Mouse (Mus musculus): ENCODE data around the gene Camta1. TPM values are rescaled to one million over a fixed set of nuclear protein-coding genes. Genes with fewer than 3 reads are reported as not detected.

Gene Camta1
- total RNA-seq, 2 experiments from 2014 or later, result 66.1 to 84.1 TPM

DNA sequence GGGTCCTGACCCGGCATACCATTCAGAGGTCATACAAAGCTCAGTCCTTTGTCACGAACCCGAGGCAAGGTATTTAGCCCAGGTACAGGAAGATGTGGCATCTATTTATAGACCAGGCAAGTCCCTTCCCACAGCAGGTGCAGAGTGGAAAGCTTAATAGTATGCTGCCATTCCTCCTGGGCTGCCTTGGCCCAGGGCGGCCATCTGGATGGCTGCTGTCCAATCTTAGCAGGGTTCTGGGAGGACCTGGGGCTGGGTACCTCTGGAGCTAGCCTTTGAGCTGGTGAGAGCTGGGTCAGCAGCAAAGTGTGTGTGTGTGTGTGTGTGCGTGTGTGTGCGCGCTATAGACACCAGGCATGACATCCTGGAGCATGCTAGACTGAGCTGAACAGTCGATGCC is 726.2 kb downstream of the Camta1 start:
- intact Hi-C loops (cut with DNase I; ENCODE audit: low total_unique reads), result no loop called here
- DNase-seq, result no peak

DNA sequence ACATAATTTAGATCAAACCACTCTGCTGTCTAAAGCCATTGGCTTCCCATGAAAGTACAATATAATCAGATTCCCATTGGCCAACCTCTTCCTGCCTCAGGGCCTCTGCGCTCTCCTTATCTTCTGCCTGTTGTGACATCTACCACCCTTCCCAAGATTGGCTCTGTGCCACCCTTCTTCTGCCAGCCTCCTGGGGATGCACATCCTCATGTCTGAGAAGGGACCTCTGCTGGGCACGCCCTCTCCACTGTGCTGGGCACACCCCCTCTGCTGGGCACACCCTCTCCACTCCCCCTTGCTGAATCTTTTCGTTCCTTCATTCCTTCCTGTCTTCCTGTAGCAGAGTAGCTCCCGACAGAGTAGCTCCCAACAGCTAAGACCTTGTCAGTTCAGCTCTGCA is 727.9 kb downstream of the Camta1 start:
- intact Hi-C loops (cut with DNase I; ENCODE audit: low total_unique reads), result no loop called here
- DNase-seq, result no peak

DNA sequence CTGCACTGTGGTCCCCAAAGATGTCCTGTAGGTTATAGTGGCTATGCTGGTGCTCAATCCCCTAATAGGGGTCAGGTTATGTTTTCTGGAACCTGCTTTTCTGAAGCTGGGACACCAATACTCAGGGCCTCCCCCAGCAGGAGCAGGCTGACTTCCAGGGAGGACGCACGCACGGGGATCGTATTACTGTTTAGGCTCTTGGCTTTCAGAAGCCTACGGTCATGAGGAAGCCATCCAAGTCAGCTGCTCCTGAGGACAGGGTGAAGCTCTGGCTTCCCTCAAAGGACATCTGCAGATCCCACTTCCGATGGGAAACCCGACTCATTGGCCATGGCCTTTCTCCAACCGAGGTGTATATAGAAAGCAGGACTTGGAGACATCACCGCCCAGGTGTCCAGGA is 729.2 kb downstream of the Camta1 start:
- DNase-seq, result peak; percentile 70
- intact Hi-C loops (cut with DNase I; ENCODE audit: low total_unique reads), result no loop called here

DNA sequence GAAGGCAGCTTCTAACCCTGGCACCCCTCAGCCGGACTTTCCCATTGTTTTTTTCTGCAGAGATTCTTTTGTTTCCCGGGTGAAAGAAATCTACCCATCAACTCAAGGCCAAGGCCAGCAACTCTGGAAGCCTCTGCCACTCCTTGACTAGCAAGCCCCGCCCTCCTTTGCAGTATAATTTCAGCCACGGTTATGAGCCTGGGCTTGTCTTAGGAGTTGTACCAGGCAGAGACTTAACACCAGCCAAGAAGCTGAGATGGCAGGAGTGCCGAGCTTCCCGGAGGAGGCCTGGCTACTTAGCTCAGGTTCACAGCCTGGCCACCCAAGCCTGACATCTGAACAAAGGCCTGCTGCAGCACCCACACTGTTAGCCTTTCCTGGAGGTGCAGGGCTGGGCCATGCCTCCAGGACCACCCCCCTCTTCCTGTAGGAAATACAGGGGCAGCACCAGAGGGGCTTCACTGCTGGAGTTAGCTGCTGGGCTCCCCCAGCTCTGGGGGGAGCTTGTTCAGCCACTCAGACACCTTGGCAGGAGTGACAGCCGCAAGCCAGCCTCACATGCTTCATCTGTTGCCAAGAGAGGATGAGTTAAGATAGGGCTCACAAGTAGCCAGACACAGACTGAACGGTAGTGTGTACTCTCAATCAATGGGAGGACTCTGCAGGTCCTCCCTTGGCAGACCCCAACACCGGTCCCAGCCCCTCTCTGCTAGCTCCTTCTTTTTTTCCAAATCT is 730.8 kb downstream of the Camta1 start:
- intact Hi-C loops (cut with DNase I; ENCODE audit: low total_unique reads), result no loop called here
- peak; percentile 26 for DNase-seq

DNA sequence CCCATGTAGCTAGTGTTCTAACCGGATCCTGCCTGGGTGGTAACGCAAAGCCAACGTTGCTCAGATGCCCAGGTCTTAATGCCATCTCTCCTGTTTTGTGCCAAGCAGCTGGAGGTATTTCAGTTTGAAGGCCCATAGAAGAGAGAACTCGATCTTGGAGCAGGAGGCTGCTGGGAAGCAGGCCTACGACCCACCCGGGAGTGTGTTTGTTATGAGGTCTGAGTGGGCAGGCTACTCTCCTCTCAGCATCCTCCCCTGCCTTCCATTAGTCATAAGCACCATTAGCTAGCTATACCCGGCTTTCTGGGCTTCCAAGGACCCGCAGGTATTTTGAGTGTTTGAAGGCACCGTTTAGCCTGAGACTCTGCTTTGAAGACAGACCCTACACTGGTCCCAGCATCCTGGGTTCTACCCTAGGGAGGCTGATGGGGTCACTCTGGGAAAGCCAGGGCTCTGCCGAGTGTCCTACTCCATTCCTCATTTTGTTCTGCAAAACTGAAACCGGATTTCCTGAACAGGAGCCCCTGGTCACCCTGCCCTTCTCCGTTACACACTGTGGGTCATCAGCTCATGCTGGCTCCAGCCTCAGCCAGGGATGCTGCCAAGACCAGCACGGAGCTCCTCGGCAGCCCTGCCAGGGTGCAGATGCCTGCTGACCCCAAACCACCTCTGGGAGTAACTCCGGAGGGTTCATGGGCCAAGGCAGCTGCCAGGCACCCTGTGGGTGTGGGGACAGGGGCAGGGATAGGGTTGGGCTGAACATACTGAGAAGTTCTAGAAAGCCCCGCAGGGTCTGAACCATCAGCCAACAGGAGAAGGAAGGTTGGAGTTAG is 731.7 kb downstream of the Camta1 start:
- peak; percentile 79 for DNase-seq
- intact Hi-C loops (cut with DNase I; ENCODE audit: low total_unique reads), result no loop called here

DNA sequence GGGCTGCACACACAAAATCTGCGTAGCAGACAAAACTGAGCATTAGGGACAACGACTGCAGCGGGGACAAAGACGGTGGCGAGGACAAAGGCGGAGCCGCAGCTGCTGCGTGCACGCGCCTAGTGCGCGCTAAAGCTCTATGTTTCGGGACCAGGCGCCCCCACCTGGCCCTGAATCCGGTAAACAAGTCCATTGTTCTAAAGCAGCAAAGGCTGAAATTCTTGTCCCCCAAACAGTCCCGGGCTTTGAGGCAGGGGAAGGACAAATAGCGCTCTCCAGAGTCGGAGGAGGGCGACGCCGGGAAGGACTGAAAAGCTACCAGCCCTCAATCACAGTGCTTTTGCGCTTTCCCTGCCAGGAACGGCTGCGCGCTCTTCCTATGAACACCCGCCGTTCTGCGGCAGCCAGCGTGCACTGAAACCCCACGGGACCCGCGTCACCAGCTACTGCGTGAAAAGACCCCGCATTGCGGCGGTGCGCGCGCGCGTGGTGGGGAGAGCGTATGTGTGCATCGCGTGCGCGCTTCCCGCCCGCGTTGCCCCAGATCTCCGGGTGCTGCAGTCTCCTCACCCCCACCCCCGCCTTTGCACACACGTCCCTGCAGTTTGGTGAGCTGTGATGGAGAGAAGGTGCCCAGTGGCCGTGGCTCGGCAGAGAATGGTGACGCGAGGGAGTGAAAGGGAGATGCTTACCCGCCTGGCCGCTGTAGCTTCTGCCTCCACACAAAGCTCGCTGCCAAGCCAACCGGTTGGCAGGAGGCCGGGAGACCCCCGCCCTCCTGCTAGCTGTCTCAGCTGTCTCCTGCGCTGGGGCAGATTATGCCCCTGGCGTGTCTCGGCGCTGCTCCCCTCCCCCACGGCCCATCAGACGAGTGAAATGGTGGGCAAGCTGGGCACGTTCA is 732.8 kb downstream of the Camta1 start:
- DNase-seq, result no peak
- intact Hi-C loops (cut with DNase I; ENCODE audit: low total_unique reads), result no loop called here

DNA sequence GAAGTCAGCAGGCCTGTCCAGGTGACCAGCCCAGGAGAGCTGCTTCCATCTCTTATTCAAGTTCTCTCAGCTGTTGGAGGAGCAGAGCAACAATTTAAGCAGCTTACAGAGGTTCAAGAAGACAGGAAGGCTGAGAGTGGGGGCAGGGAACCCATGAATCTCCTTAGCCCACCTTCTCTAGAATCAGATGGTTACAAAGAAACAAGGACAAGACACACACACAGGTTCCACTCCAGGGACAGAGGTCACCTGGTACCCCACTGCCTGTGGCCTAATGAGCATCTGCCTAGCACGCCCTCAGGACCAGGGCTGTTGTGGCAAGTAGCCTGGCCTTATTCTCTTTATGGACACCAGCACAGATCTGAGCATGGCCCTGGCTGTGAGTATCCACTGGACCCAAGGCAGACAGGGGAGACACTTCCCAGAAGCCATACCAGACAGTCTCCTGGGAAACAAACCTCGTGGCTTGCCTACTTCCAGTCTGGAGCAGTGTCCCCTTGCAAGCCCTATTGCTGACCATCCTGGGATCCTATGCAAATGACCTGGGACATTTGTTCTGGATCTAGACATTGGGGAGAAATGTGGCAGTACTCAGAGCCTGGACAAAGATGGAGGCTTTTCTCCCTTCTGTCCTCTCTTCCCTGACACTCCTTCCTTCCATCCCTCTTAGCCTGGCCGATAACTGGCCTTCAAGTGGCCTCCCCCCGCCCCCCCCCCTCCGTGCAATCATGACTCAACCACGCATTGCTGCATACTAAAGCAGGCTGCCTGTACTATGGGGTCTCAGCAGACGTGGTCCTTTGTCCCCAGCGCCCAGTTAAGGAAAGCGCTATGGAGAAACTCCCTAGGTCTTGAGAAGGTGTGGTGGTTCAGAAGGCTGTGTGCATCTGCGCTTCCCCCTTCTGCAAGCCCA is 733.8 kb downstream of the Camta1 start:
- intact Hi-C loops (cut with DNase I; ENCODE audit: low total_unique reads), result no loop called here
- DNase-seq, result no peak

DNA sequence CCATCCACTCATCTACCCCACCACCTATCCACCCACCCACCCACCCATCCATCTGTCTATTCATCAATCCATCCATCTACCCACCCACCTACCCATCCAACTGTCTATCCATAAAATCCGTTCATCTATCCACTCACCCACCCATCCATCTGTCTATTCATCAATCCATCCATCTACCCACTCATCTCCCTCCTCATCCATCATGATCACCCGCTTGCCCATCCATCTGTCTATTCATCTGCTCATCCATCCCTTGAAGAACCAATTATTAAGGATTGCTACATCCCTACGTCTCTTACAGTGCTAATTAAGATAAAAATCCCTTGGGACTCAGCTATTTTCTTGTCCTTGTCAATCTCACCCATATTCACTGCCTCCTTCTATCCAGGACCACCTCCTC is 742.8 kb downstream of the Camta1 start:
- no peak for DNase-seq

DNA sequence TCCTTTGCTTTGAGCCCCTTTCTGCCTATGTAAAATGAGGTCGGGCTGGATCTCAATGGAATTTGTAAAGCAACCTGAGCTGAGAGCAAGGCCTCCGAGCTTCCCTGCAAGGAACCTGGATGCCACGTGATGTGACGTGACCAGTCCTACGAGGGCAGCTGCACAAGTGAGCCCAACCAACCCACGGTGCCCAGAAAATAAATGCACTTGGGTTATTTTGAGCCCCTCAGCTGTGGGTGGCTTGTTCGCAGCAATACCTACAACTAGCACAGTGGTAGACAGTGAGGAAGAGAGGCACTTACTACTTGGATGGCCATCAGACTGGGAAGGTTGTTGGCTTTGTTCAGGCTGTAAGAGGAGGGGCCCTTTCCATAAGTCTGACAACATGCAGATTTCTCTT is 747.1 kb downstream of the Camta1 start:
- DNase-seq, result no peak
- intact Hi-C loops (cut with DNase I; ENCODE audit: low total_unique reads), result no loop called here

More for the DNA sequence above, 742.8 kb downstream of the Camta1 start:
- intact Hi-C loops (cut with DNase I; ENCODE audit: low total_unique reads), result no loop called here

DNA sequence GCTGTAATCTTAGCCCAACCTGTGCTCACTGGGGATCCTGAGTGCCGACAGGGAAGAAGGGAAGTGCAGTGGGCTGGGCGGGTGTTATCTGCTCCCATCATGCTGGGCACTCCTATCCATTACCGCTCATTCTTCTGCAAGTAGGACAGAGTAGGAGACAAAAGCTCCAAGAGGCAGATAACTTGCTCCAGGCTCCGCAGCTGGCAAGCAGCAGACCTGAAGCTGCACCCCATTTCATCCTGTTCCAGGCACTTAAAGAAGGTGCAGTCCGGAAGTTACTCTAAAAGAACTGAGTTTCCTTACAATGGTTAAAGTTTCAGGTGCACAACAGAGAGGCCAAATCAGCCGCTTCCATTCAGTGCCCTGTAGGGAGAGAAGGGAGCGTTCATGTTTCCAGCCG is 750.5 kb downstream of the Camta1 start:
- intact Hi-C loops (cut with DNase I; ENCODE audit: low total_unique reads), result no loop called here
- DNase-seq, result no peak

DNA sequence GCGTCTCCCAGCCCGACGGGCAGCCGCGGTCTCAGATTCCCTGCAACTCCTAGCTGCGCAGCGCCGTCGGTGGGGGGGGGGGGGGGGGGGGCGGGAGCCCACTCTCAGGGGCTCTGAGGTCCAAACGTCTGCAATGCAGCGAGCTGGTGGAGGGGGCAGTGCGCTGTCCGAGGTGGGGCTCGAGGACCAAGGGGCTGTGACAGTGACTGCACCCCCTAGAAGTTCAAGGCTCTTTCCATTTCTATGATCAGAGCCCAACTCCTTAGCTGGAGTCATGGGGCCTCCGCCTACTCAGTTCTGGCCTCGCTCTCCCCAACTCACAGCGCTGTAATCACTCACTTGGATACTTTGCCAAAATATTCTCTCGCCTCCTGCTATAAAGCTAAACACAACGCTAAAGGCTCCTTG is 752.8 kb downstream of the Camta1 start:
- no peak for DNase-seq
- intact Hi-C loops (cut with DNase I; ENCODE audit: low total_unique reads), result no loop called here

DNA sequence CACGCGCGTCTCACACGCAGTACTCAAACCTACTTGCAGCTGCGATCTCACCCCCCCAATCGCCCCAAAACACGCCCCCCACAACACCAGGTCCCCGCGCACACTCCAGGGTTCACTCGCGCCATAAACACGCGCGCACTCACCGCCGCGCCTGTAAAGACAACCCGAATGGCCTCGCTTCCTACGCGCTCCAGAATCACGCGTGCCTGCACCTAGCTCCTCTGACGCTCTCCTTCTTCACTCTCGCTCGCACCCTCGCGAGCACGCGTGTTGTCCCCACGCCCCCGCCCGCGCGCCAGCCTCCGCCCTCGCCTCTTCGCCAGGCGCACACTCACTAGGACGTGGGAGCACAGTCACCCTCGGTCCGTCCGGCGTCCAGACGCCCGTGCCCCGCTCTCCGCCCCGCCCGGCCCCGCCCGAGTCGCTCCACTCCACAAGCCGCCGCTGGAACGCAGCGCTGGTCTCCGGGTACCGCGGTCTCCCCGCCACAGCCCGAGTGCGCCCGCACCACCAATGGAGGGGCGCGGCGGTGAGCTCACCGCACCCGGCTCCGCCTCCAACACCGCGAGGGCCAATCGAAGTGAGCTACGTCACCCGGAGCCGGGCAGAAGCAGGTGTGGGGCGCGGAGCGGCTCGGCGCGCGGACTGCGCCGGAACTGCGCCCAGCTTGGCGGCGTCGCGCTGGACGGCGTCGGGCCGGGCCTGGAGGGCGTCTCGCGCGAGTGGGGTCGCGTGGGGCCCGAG is 753.5 kb downstream of the Camta1 start:
- intact Hi-C loops (cut with DNase I; ENCODE audit: low total_unique reads), result no loop called here
- peak; percentile 88 for DNase-seq

DNA sequence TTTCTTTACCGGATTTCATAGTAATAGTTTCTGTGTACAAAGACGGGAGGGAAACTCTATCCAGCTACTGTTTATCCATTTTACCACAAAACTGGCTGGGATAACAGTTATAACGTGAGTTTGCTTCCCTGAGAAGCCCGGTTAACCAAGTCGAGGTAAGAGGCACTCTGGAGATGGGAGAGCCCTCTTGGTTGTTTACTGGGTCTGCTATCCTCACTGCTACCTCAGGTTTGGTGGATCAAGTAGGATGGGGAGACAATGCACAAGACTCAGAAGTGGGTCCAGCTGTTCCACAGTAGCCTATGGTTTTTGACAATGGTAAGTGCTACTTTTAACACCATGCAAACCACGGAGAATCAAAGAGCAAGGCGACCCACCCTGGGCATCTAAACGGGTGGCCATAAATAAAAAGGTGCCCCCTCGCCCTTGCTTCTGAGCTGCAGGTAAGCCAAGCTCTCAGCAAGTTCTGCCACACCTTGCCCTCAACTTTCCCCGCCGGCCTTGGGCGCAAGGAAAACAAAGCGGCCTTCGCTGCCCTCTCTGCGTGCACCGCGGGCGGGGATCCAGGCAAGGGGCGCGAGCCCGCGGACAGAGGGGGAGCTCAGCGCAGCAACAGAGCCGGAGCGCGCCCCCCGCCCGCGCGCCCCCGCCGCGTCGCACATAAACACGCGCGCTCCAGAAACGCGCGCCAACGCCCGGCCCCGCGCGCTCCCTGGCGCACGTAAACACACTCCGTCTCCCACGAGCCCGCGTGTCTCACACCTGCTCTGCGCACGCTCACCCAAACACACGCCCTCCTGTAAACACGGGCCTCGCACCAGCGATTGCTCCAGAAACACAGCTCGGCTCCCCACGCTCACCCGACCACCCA is 754.3 kb downstream of the Camta1 start:
- no peak for DNase-seq
- intact Hi-C loops (cut with DNase I; ENCODE audit: low total_unique reads), result no loop called here

DNA sequence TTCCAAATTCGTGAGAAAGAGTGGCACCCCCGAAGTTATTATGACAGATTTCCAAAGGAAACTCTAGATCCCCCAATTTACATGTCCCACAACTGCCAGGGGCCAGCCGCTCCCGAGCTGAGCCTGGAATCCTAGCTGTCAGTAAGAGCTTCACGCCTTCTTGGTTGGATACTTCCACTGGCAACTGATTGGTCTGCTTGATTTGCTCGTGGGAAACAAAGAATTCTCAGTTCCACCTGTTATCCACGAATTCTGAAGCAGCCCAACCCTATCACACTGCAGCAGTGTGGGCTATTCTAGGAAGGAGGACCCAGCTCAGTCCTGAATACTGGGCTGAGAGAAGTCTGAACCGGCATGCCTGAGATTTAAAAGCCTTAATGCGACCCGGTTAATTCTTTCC is 755.2 kb downstream of the Camta1 start:
- no peak for DNase-seq
- intact Hi-C loops (cut with DNase I; ENCODE audit: low total_unique reads), result no loop called here

DNA sequence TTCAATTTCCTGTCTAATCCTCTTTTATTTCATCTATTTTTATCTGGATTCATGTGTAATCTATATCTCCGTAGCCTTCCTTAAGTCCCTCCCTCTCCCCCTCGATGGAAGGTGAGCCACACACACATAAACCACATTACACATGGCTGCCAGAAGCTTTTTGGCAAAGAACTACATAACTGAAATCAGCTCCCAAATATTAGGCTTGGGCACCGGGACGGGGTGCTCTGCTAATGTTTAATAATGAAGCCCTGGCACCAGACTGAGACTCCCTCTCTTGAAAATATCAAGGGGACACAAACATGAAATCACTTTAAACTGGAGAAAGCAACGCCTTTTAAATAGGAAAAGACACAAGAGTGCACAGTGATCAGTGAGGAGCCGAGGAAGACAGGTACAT is 755.8 kb downstream of the Camta1 start:
- intact Hi-C loops (cut with DNase I; ENCODE audit: low total_unique reads), result no loop called here
- DNase-seq, result no peak

DNA sequence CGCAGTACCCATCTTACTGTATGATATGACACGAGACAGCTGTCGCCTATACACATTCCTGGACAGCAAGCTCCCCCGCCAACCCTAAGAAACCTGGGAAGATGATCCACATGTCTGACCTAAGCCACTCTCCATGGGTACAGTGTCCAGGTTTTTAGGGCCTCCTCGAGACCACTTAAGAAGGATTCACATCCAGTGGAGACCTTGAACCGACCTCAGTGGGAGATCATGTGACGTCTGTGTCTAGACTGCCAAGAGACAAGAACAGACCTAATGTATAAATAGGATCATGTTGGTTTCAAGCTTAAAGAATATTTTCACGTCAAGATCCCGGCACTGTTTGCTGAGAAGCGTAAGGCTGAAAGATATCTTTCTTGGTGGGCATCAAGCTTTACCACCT is 757.5 kb downstream of the Camta1 start:
- intact Hi-C loops (cut with DNase I; ENCODE audit: low total_unique reads), result no loop called here
- no peak for DNase-seq

DNA sequence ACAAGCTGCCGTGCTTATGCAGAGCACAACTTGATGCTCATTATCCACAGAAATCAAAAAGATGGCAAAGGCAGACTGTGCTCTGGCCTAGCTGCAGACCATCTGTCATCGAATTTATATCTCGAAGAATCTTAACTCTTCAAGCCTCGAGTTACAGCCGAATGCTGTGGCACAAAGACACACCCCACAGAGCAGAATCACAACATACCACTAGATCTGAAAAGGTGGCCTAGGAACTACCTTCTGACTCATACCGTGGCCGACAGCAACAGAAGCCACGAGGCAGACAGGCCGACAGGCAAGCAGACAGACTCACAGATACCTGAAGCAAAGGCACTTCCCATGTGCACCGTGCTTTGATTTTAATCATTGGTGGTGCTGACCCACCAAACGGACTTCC is 758.0 kb downstream of the Camta1 start:
- intact Hi-C loops (cut with DNase I; ENCODE audit: low total_unique reads), result no loop called here
- no peak for DNase-seq

DNA sequence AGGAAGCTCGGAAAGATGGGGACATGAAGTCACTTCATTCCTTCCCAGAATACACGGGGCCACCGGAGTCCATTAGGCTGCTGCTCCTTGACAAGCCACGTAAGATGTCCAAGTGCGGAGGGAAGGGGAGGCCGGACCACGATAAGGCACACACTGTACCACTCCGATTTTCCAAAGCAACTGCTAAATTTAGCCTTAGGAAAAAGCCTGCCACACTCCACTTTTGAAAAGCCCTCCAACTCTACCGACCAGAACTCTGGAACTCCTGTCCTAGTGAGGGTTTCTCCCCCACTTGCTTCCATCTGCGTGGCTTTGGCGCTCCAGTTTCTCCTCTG is 764.6 kb downstream of the Camta1 start:
- DNase-seq, result no peak
- intact Hi-C loops (cut with DNase I; ENCODE audit: low total_unique reads), result no loop called here

Measured in gastrocnemius, postnatal 14 days (tissue).